Mouse (Mus musculus) liver, adult 2 months (tissue): Measurements from ENCODE around the gene Bcl10.

Source experiments
- CTCF ChIP-seq: fragments of 200-500 bp; IDR thresholded peaks from 2 replicates; pipeline ENCODE4 v1.5.1; 2011; ENCODE audit warnings: low read depth, low read length, control low read depth
- POLR2A ChIP-seq: fragments of 200-500 bp; IDR thresholded peaks from 2 replicates; pipeline ENCODE4 v1.6.1; 2011; ENCODE audit warnings: low read length, control low read depth; ENCODE audit not compliant: insufficient read depth; ENCODE audit errors: extremely low read depth

- TF ChIP-seq CTCF (no peak), POLR2A (no peak)
Observed at GRCm38 (mm10) chr3:145899832-145900231, 22.8 kb upstream of the Bcl10 start.
